Mouse (Mus musculus) lung, postnatal 0 days (tissue): ENCODE results near the gene Cadm4. TPM values are rescaled to one million over a fixed set of nuclear protein-coding genes. Genes with fewer than 3 reads are reported as not detected.

Experiments
- ATAC-seq: fragments of 200-750 bp; cut with Nextera tagmentation; 2 replicates; pipeline ENCODE4 v1.8.0; 2017; ENCODE audit warnings: moderate library complexity
- DNase-seq: peaks from one replicate; pipeline ENCODE4 v3.0.0-alpha.2; 2016; ENCODE audit warnings: low spot score
- H3K27ac ChIP-seq: fragments of 300-500 bp; sonication (generic); 2 replicates; pipeline ENCODE4 v1.5.1; 2014; ENCODE audit warnings: antibody characterized with exemption, mild to moderate bottlenecking, low read length, mixed read lengths
- H3K27me3 ChIP-seq: fragments of 300-500 bp; sonication (generic); replicated peaks from 2 replicates; pipeline ENCODE4 v1.6.1; 2014; ENCODE audit warnings: low read length, mixed read lengths; ENCODE audit not compliant: insufficient read depth
- H3K36me3 ChIP-seq: fragments of 300-500 bp; sonication (generic); 2 replicates; pipeline ENCODE4 v1.6.1; 2014; ENCODE audit warnings: low read length, mixed read lengths; ENCODE audit not compliant: insufficient read depth
- H3K4me1 ChIP-seq: fragments of 300-500 bp; sonication (generic); 2 replicates; pipeline ENCODE4 v1.6.1; 2014; ENCODE audit warnings: antibody characterized with exemption, low read depth, low read length, mixed read lengths; ENCODE audit not compliant: insufficient read depth
- H3K4me2 ChIP-seq: fragments of 300-500 bp; sonication (generic); replicated peaks from 2 replicates; pipeline ENCODE4 v1.6.1; 2014; ENCODE audit warnings: low read depth, mild to moderate bottlenecking, low read length, moderate library complexity, mixed read lengths
- H3K4me3 ChIP-seq: fragments of 300-500 bp; sonication (generic); 2 replicates; pipeline ENCODE4 v1.5.1; 2014; ENCODE audit warnings: low read depth, low read length
- H3K9ac ChIP-seq: fragments of 300-500 bp; sonication (generic); replicated peaks from 2 replicates; pipeline ENCODE4 v1.6.1; 2014; ENCODE audit warnings: low read depth, mild to moderate bottlenecking
- H3K9me3 ChIP-seq: fragments of 300-500 bp; sonication (generic); 2 replicates; pipeline ENCODE4 v1.6.1; 2016; ENCODE audit warnings: low read length, mixed read lengths
- CTCF ChIP-seq: IDR thresholded peaks from 2 replicates; pipeline ENCODE4 v1.5.1; 2016; ENCODE audit warnings: antibody characterized with exemption, mild to moderate bottlenecking
- EP300 ChIP-seq: IDR thresholded peaks from 2 replicates; pipeline ENCODE4 v1.6.1; 2016; ENCODE audit warnings: antibody characterized with exemption, mild to moderate bottlenecking, control low read depth
- WGBS: fragments of 180-500 bp; shearing (Covaris S2); extraction: QIAGEN DNeasy Blood & Tissue Kit; methylation state at CpG from one replicate; pipeline ENCODE4 v1.1.7; 2014; 5-methylcytosine and 5-hydroxymethylcytosine counted together
- polyA plus RNA-seq: library from polyadenylated mRNA; unstranded; fragments of >200 nt; fragmentation: Nextera tagmentation; extraction: Ambion mirVana; gene quantifications from 2 replicates; pipeline ENCODE4 v1.2.1, GENCODE M21; 2015

Gene Cadm4
- polyA plus RNA-seq, 1 experiment from 2014 or later: 1.7 TPM

GRCm38 (mm10) chr7:24462388-24463319, 19.2 kb upstream of the Cadm4 start, which contains the start of gene Plaur:
Plaur (plus strand) TSS chr7:24462484.
- H3K27me3 ChIP-seq: no peaks in the 10 kb centered on the region
- ATAC-seq (peak; percentile 68), DNase-seq (peak; percentile 87)
- H3K27ac ChIP-seq: peak within 1 kb of the TSS; percentile 94
- H3K9me3 ChIP-seq: no peaks in the 10 kb centered on the region
- H3K9ac ChIP-seq: peak within 1 kb of the TSS; percentile 65
- peaks cover 7% of the 10 kb centered on the region for H3K4me1 ChIP-seq
- no peak for TF ChIP-seq CTCF
- TF ChIP-seq EP300: peak; percentile 78
- peak within 1 kb of the TSS; percentile 47 for H3K4me3 ChIP-seq
- H3K4me2 ChIP-seq: peak within 1 kb of the TSS; percentile 53
- WGBS: 1% methylated on average over 27 of the region's 27 CpGs
- no peaks in the 10 kb centered on the region for H3K36me3 ChIP-seq

- no peaks in the 10 kb centered on the region for H3K9me3 ChIP-seq
- 90% methylated on average over 6 of the region's 6 CpGs for WGBS
- H3K27ac ChIP-seq: no peak overlapping the region
- no peak overlapping the region for H3K4me3 ChIP-seq
- DNase-seq: no peak
- H3K4me2 ChIP-seq: no peak overlapping the region
- no peak for ATAC-seq
- peaks cover 5% of the 10 kb centered on the region for H3K4me1 ChIP-seq
- no peaks in the 10 kb centered on the region for H3K36me3 ChIP-seq
- H3K9ac ChIP-seq: no peak overlapping the region
- TF ChIP-seq CTCF (no peak), EP300 (no peak)
- no peaks in the 10 kb centered on the region for H3K27me3 ChIP-seq
Observed at GRCm38 (mm10) chr7:24466835-24467234, 15.0 kb upstream of the Cadm4 start.

GRCm38 (mm10) chr7:24467886-24468285, 13.9 kb upstream of the Cadm4 start:
- TF ChIP-seq CTCF (no peak), EP300 (no peak)
- Histone ChIP-seq H3K9ac (no peak overlapping the region), H3K4me2 (no peak overlapping the region), H3K36me3 (peaks cover 6% of the 10 kb centered on the region; the same call in 1 of the 2 replicates), H3K9me3 (no peaks in the 10 kb centered on the region), H3K4me3 (no peak overlapping the region), H3K4me1 (no peaks in the 10 kb centered on the region), H3K27me3 (no peaks in the 10 kb centered on the region), H3K27ac (no peak overlapping the region)
- WGBS: 80% methylated on average over 5 of the region's 5 CpGs
- no peak for DNase-seq
- no peak for ATAC-seq

GRCm38 (mm10) chr7:24469126-24469525, 12.7 kb upstream of the Cadm4 start:
- DNase-seq: no peak
- no peak overlapping the region for H3K4me2 ChIP-seq
- WGBS: 90% methylated on average over 3 of the region's 3 CpGs

GRCm38 (mm10) chr7:24470356-24470755, 11.5 kb upstream of the Cadm4 start:
- 88% methylated on average over 7 of the region's 7 CpGs for WGBS
- no peaks in the 10 kb centered on the region for H3K27me3 ChIP-seq
- peaks cover 9% of the 10 kb centered on the region; the same call in 1 of the 2 replicates for H3K36me3 ChIP-seq
- H3K4me3 ChIP-seq: no peak overlapping the region
- TF ChIP-seq EP300 (no peak), CTCF (no peak)
- no peak overlapping the region for H3K4me2 ChIP-seq
- H3K4me1 ChIP-seq: no peaks in the 10 kb centered on the region
- H3K9me3 ChIP-seq: no peaks in the 10 kb centered on the region
- DNase-seq (peak; percentile 50), ATAC-seq (0 out of 2 replicates have a peak, but pooled peaks have one; percentile 31)
- no peak overlapping the region for H3K9ac ChIP-seq
- H3K27ac ChIP-seq: no peak overlapping the region

More at GRCm38 (mm10) chr7:24469126-24469525, 12.7 kb upstream of the Cadm4 start:
- no peak for ATAC-seq
- TF ChIP-seq CTCF (peak; percentile 69), EP300 (no peak)
- no peak overlapping the region for H3K9ac ChIP-seq
- H3K27ac ChIP-seq: no peak overlapping the region
- H3K27me3 ChIP-seq: no peaks in the 10 kb centered on the region
- H3K4me1 ChIP-seq: no peaks in the 10 kb centered on the region
- H3K36me3 ChIP-seq: peaks cover 9% of the 10 kb centered on the region; the same call in 1 of the 2 replicates
- no peaks in the 10 kb centered on the region for H3K9me3 ChIP-seq
- H3K4me3 ChIP-seq: no peak overlapping the region

GRCm38 (mm10) chr7:24472442-24472841, 9.4 kb upstream of the Cadm4 start:
- 66% methylated on average over 6 of the region's 6 CpGs for WGBS
- H3K9ac ChIP-seq: no peak overlapping the region
- H3K4me2 ChIP-seq: no peak overlapping the region
- TF ChIP-seq CTCF: no peak
- no peak for TF ChIP-seq EP300
- no peak for ATAC-seq
- no peaks in the 10 kb centered on the region for H3K9me3 ChIP-seq
- peaks cover 9% of the 10 kb centered on the region; the same call in 1 of the 2 replicates for H3K36me3 ChIP-seq
- no peaks in the 10 kb centered on the region for H3K27me3 ChIP-seq
- H3K27ac ChIP-seq: no peak overlapping the region
- no peak overlapping the region for H3K4me3 ChIP-seq
- no peak for DNase-seq
- H3K4me1 ChIP-seq: no peaks in the 10 kb centered on the region
